Mouse (Mus musculus) kidney, postnatal 0 days (tissue): ENCODE data around the gene Fam136a. TPM values are rescaled to one million over a fixed set of nuclear protein-coding genes. Genes with fewer than 3 reads are reported as not detected.

ENCODE experiments used
- ATAC-seq: fragments of 200-750 bp; cut with Nextera tagmentation; replicated peaks from 2 replicates; pipeline ENCODE4 v1.8.0; 2017; ENCODE audit warnings: low read depth, moderate number of reproducible peaks, moderate TSS enrichment, moderate library complexity; ENCODE audit not compliant: low FRiP score
- DNase-seq: peaks from one replicate; pipeline ENCODE4 v3.0.0-alpha.2; 2016; ENCODE audit warnings: low spot score
- H3K27ac ChIP-seq: fragments of 300-500 bp; sonication (generic); 2 replicates; pipeline ENCODE4 v1.5.1; 2014; ENCODE audit warnings: mild to moderate bottlenecking
- H3K27me3 ChIP-seq: fragments of 300-500 bp; sonication (generic); 2 replicates; pipeline ENCODE4 v1.6.1; 2014; ENCODE audit warnings: low read length, mixed read lengths; ENCODE audit not compliant: insufficient read depth
- H3K36me3 ChIP-seq: fragments of 300-500 bp; sonication (generic); 2 replicates; pipeline ENCODE4 v1.6.1; 2014; ENCODE audit warnings: low read length, mixed read lengths; ENCODE audit not compliant: insufficient read depth
- H3K4me1 ChIP-seq: fragments of 300-500 bp; sonication (generic); replicated peaks from 2 replicates; pipeline ENCODE4 v1.6.1; 2014; ENCODE audit warnings: antibody characterized with exemption, low read length, mixed read lengths; ENCODE audit not compliant: insufficient read depth
- H3K4me2 ChIP-seq: fragments of 300-500 bp; sonication (generic); 2 replicates; pipeline ENCODE4 v1.6.1; 2014; ENCODE audit warnings: mild to moderate bottlenecking, low read length, moderate library complexity, mixed read lengths
- H3K4me3 ChIP-seq: fragments of 300-500 bp; sonication (generic); replicated peaks from 2 replicates; pipeline ENCODE4 v1.5.1; 2014; ENCODE audit warnings: low read depth, low read length
- H3K9ac ChIP-seq: fragments of 300-500 bp; sonication (generic); 2 replicates; pipeline ENCODE4 v1.6.1; 2014; ENCODE audit warnings: low read depth, low read length
- H3K9me3 ChIP-seq: fragments of 300-500 bp; sonication (generic); replicated peaks from 2 replicates; pipeline ENCODE4 v1.6.1; 2016; ENCODE audit warnings: low read length, inconsistent platforms, mixed read lengths
- CTCF ChIP-seq: IDR thresholded peaks from 2 replicates; pipeline ENCODE4 v1.5.1; 2016; ENCODE audit warnings: antibody characterized with exemption, low read depth, mild to moderate bottlenecking, moderate library complexity
- WGBS: fragments of 180-500 bp; shearing (Covaris S2); extraction: QIAGEN DNeasy Blood & Tissue Kit; methylation state at CpG from one replicate; pipeline ENCODE4 v1.1.7; 2014; 5-methylcytosine and 5-hydroxymethylcytosine counted together
- polyA plus RNA-seq: library from polyadenylated mRNA; unstranded; fragments of >200 nt; fragmentation: Nextera tagmentation; extraction: Ambion mirVana; gene quantifications from 2 replicates; pipeline ENCODE4 v1.2.1, GENCODE M21; 2015

Gene Fam136a
- polyA plus RNA-seq, 1 experiment from 2014 or later: 100 TPM

GRCm38 (mm10) chr6:86398986-86399385 is 33.5 kb downstream of the Fam136a start:
- H3K4me3 ChIP-seq: no peak overlapping the region
- no peak for DNase-seq
- H3K9ac ChIP-seq: no peak overlapping the region
- H3K27me3 ChIP-seq: no peaks in the 10 kb centered on the region
- H3K4me1 ChIP-seq: peaks cover 20% of the 10 kb centered on the region; the same call in 1 of the 2 replicates
- no peak for ATAC-seq
- H3K27ac ChIP-seq: no peak overlapping the region
- H3K4me2 ChIP-seq: no peak overlapping the region
- no peaks in the 10 kb centered on the region for H3K9me3 ChIP-seq
- WGBS: 75% methylated on average over 2 of the region's 2 CpGs
- no peak for TF ChIP-seq CTCF
- H3K36me3 ChIP-seq: no peaks in the 10 kb centered on the region

- Histone ChIP-seq H3K36me3 (no peaks in the 10 kb centered on the region), H3K4me3 (no peak overlapping the region), H3K9me3 (no peaks in the 10 kb centered on the region), H3K4me1 (peaks cover 16% of the 10 kb centered on the region; the same call in 1 of the 2 replicates), H3K27me3 (no peaks in the 10 kb centered on the region), H3K9ac (no peak overlapping the region), H3K4me2 (no peak overlapping the region), H3K27ac (no peak overlapping the region)
- no peak for ATAC-seq
- DNase-seq: no peak
- TF ChIP-seq CTCF: no peak
- 73% methylated on average over 2 of the region's 2 CpGs for WGBS
Observed at GRCm38 (mm10) chr6:86399995-86400394, 34.5 kb downstream of the Fam136a start.

- peak overlapping the region; percentile 50 for H3K4me2 ChIP-seq
- peaks cover 11% of the 10 kb centered on the region; the same call in 1 of the 2 replicates for H3K4me1 ChIP-seq
- H3K9ac ChIP-seq: no peak overlapping the region
- peak; percentile 79 for TF ChIP-seq CTCF
- DNase-seq: peak; percentile 92
- 2% methylated on average over 9 of the region's 9 CpGs for whole genome bisulfite sequencing
- H3K36me3 ChIP-seq: no peaks in the 10 kb centered on the region
- no peak for ATAC-seq
- 0 out of 2 replicates have a peak overlapping the region, but pooled peaks have one; percentile 21 for H3K4me3 ChIP-seq
- no peak overlapping the region for H3K27ac ChIP-seq
- no peaks in the 10 kb centered on the region for H3K27me3 ChIP-seq
- no peaks in the 10 kb centered on the region for H3K9me3 ChIP-seq
Observed at GRCm38 (mm10) chr6:86400972-86401371, 35.5 kb downstream of the Fam136a start.

- no peak for TF ChIP-seq CTCF
- DNase-seq (no peak), ATAC-seq (no peak)
- Histone ChIP-seq H3K9ac (no peak overlapping the region), H3K36me3 (no peaks in the 10 kb centered on the region), H3K27ac (no peak overlapping the region), H3K4me2 (peak overlapping the region; percentile 49), H3K4me1 (peaks cover 5% of the 10 kb centered on the region; the same call in 1 of the 2 replicates), H3K27me3 (no peaks in the 10 kb centered on the region), H3K9me3 (no peaks in the 10 kb centered on the region), H3K4me3 (peak overlapping the region; percentile 84)
- 42% methylated on average over 12 of the region's 12 CpGs for WGBS
Observed at GRCm38 (mm10) chr6:86402681-86403607, 37.5 kb downstream of the Fam136a start.

- peak overlapping the region; percentile 97 for H3K9ac ChIP-seq
- WGBS: 0% methylated on average over 15 of the region's 15 CpGs
- peak overlapping the region; percentile 49 for H3K4me2 ChIP-seq
- no peaks in the 10 kb centered on the region for H3K9me3 ChIP-seq
- H3K27ac ChIP-seq: peak overlapping the region; percentile 100
- H3K36me3 ChIP-seq: no peaks in the 10 kb centered on the region
- no peak for TF ChIP-seq CTCF
- no peaks in the 10 kb centered on the region for H3K27me3 ChIP-seq
- DNase-seq: peak; percentile 82
- H3K4me3 ChIP-seq: peak overlapping the region; percentile 84
- H3K4me1 ChIP-seq: peaks cover 5% of the 10 kb centered on the region; the same call in 1 of the 2 replicates
- peak; percentile 70 for ATAC-seq
Observed at GRCm38 (mm10) chr6:86403728-86404099, 38.3 kb downstream of the Fam136a start.

- no peak for TF ChIP-seq CTCF
- peak within 1 kb of the TSS; percentile 84 for H3K4me3 ChIP-seq
- peak within 1 kb of the TSS; percentile 97 for H3K9ac ChIP-seq
- under 1% methylated on average over 59 of the region's 62 CpGs for WGBS
- H3K27ac ChIP-seq: peak within 1 kb of the TSS; percentile 100
- no peaks in the 10 kb centered on the region for H3K27me3 ChIP-seq
- peak; percentile 99 for DNase-seq
- peak; percentile 96 for ATAC-seq
- H3K9me3 ChIP-seq: no peaks in the 10 kb centered on the region
- H3K36me3 ChIP-seq: no peaks in the 10 kb centered on the region
- peak within 1 kb of the TSS; percentile 67 for H3K4me2 ChIP-seq
- H3K4me1 ChIP-seq: peaks cover 5% of the 10 kb centered on the region; the same call in 1 of the 2 replicates
Observed at GRCm38 (mm10) chr6:86404100-86404861, 38.8 kb downstream of the Fam136a start, which contains the start of gene Tia1. Gene Tia1 (plus strand): TSS chr6:86404219.
